8 mouse cellular contexts compared by ENCODE assay signal in genomic region chr2:4401597-4402581, GRCm38 (mm10).
DNase-seq lines count a peak whose midpoint lies in the region; ATAC-seq and TF ChIP-seq lines count a peak whose summit lies in the region.

No protein-coding gene starts in this region.

- TF ChIP-seq CTCF in thymus, adult 2 months (IDR thresholded peaks at IDR 0.05; ENCODE audit: borderline replicate concordance, control insufficient read depth, extremely low read depth, insufficient read depth, low read length, poor library complexity): no peak
- no peak for TF ChIP-seq CTCF in left cerebral cortex, adult 2 months (IDR thresholded peaks at IDR 0.05)
- TF ChIP-seq CTCF in stomach, postnatal 0 days (IDR thresholded peaks at IDR 0.05; ENCODE audit: low read depth): no peak

- H3K4me3 ChIP-seq in thymus, adult 2 months (ENCODE audit: control insufficient read depth, insufficient read depth, low read length): peak overlapping the region; percentile 41
- peak overlapping the region; percentile 78 for H3K4me3 ChIP-seq in heart, embryonic 13.5 days
- H3K4me3 ChIP-seq in left cerebral cortex, adult 2 months: peak overlapping the region; percentile 67
- H3K4me3 ChIP-seq in midbrain, embryonic 10.5 days: peak overlapping the region; percentile 75
- peak overlapping the region; percentile 62 for H3K4me3 ChIP-seq in stomach, postnatal 0 days (ENCODE audit: low read depth, low read length)

- no peaks in the 10 kb centered on the region for H3K36me3 ChIP-seq in thymus, adult 2 months (ENCODE audit: control insufficient read depth, insufficient read depth, low read length)
- H3K36me3 ChIP-seq in heart, embryonic 13.5 days: no peaks in the 10 kb centered on the region
- H3K36me3 ChIP-seq in midbrain, embryonic 10.5 days: no peaks in the 10 kb centered on the region
- no peaks in the 10 kb centered on the region for H3K36me3 ChIP-seq in stomach, postnatal 0 days (ENCODE audit: control insufficient read depth, insufficient read depth, low read length)

- no peaks in the 10 kb centered on the region; the same call in 1 of the 2 replicates for H3K4me1 ChIP-seq in thymus, adult 2 months (replicated peaks; ENCODE audit: control insufficient read depth, insufficient read depth, low read length)
- H3K4me1 ChIP-seq in heart, embryonic 13.5 days: peaks cover 34% of the 10 kb centered on the region
- H3K4me1 ChIP-seq in midbrain, embryonic 10.5 days: peaks cover 47% of the 10 kb centered on the region
- H3K4me1 ChIP-seq in stomach, postnatal 0 days (replicated peaks; ENCODE audit: control insufficient read depth, insufficient read depth): no peaks in the 10 kb centered on the region

- 10% methylated on average over 28 of the region's 28 CpGs for WGBS in thymus, adult 2 months
- under 1% methylated on average over 28 of the region's 28 CpGs for WGBS in heart, embryonic 13.5 days
- under 1% methylated on average over 28 of the region's 28 CpGs for WGBS in midbrain, embryonic 10.5 days
- WGBS in stomach, postnatal 0 days: 2% methylated on average over 28 of the region's 28 CpGs

- H3K4me2 ChIP-seq in heart, embryonic 13.5 days: peak overlapping the region; percentile 90
- H3K4me2 ChIP-seq in stomach, postnatal 0 days (replicated peaks; ENCODE audit: low read depth): peak overlapping the region; percentile 88

- H3K27ac ChIP-seq in thymus, adult 2 months (ENCODE audit: control insufficient read depth, insufficient read depth, low read length): no peak overlapping the region
- peak overlapping the region; percentile 83 for H3K27ac ChIP-seq in heart, embryonic 13.5 days (replicated peaks)
- peak overlapping the region; percentile 55 for H3K27ac ChIP-seq in left cerebral cortex, adult 2 months
- H3K27ac ChIP-seq in midbrain, embryonic 10.5 days (replicated peaks): peak overlapping the region; percentile 100
- H3K27ac ChIP-seq in stomach, postnatal 0 days (replicated peaks): peak overlapping the region; percentile 61

- ATAC-seq in heart, embryonic 13.5 days (ENCODE audit: extremely low read depth, insufficient number of reproducible peaks, low FRiP score, low TSS enrichment): no peak
- ATAC-seq in stomach, postnatal 0 days (ENCODE audit: low FRiP score, low TSS enrichment): peak; percentile 38; the same call in 1 of the 2 replicates
- ATAC-seq in inflammation-experienced regulatory T-cells, adult 6 months: no peak

- DNase-seq in thymus, adult 2 months: no peak
- no peak for DNase-seq in thymus, adult 18-20 months
- DNase-seq in embryo, embryonic 11.5 days (ENCODE audit: low read depth, low spot score): peak; percentile 51
- peak; percentile 53 to 56 for DNase-seq in left cerebral cortex, adult 2 months (ENCODE audit: extremely low spot score in 1 of 2, low spot score in 2 of 2)
- DNase-seq in midbrain, embryonic 10.5 days (ENCODE audit: low spot score): peak; percentile 85
- peak; percentile 30 for DNase-seq in stomach, postnatal 0 days (ENCODE audit: low spot score)

- no peak for TF ChIP-seq POLR2A in thymus, adult 2 months (IDR thresholded peaks at IDR 0.05; ENCODE audit: control insufficient read depth, extremely low read depth, insufficient read depth, low read length, poor library complexity)

- intact Hi-C loops in left cerebral cortex, adult 2 months (cut with DNase I): loop anchor here (5.0 kb wide), 3 partner anchors 90 to 585 kb away; no protein-coding TSS in a partner anchor

- H3K9ac ChIP-seq in heart, embryonic 13.5 days: peak overlapping the region; percentile 92
- H3K9ac ChIP-seq in stomach, postnatal 0 days (ENCODE audit: low read length): peak overlapping the region; percentile 70

- H3K27me3 ChIP-seq in thymus, adult 2 months (ENCODE audit: control insufficient read depth, insufficient read depth, low read length): peaks cover 7% of the 10 kb centered on the region; the same call in 1 of the 2 replicates
- no peaks in the 10 kb centered on the region for H3K27me3 ChIP-seq in heart, embryonic 13.5 days (replicated peaks)
- H3K27me3 ChIP-seq in midbrain, embryonic 10.5 days (ENCODE audit: low read depth, poor library complexity, severe bottlenecking): no peaks in the 10 kb centered on the region
- H3K27me3 ChIP-seq in stomach, postnatal 0 days (ENCODE audit: control insufficient read depth, insufficient read depth, low read length): no peaks in the 10 kb centered on the region

- no peak for TF ChIP-seq EP300 in stomach, postnatal 0 days (optimal IDR thresholded peaks at IDR 0.05)

- peaks cover 3% of the 10 kb centered on the region; the same call in 1 of the 2 replicates for H3K9me3 ChIP-seq in heart, embryonic 13.5 days
- peaks cover 6% of the 10 kb centered on the region; the same call in 1 of the 2 replicates for H3K9me3 ChIP-seq in midbrain, embryonic 10.5 days (replicated peaks)
- no peaks in the 10 kb centered on the region for H3K9me3 ChIP-seq in stomach, postnatal 0 days (ENCODE audit: control insufficient read depth, low read length)

Comparison
In these comparisons a context has a peak if more than half of its experiments do, and no peak if none do; other contexts are left out.
1. DNase-seq: peak in embryo, embryonic 11.5 days (single experiment), left cerebral cortex, adult 2 months (2 of 2), midbrain, embryonic 10.5 days (single experiment) and stomach, postnatal 0 days (single experiment); none in thymus, adult 2 months (single experiment) and thymus, adult 18-20 months (0 of 2).
2. Peak in every context shown above with its lines, with median percentiles within 50 percentile points of each other: H3K4me3 ChIP-seq.